Mouse (Mus musculus) left cerebral cortex, postnatal 14 days (tissue): ENCODE data around the gene Smg7. TPM values are rescaled to one million over a fixed set of nuclear protein-coding genes. Genes with fewer than 3 reads are reported as not detected.

ENCODE experiments used
- DNase-seq, 2 experiments: peaks; one replicate each; pipeline ENCODE4 v3.0.0; 2021 to 2022; ENCODE audit warnings: low spot score in 2 of 2, mixed read lengths in 1 of 2
- intact Hi-C: fragments of 180-260 bp; cut with DNase I; formaldehyde crosslinking; loops from one replicate; pipeline ENCODE4 v1.15.1; 2025
- total RNA-seq, 2 experiments: library from RNA; stranded (reverse); gene quantifications; 2 replicates each; pipeline ENCODE4 v1.2.3; 2021

Gene Smg7
- total RNA-seq, 2 experiments from 2014 or later, result 81.4 to 89.8 TPM

DNA sequence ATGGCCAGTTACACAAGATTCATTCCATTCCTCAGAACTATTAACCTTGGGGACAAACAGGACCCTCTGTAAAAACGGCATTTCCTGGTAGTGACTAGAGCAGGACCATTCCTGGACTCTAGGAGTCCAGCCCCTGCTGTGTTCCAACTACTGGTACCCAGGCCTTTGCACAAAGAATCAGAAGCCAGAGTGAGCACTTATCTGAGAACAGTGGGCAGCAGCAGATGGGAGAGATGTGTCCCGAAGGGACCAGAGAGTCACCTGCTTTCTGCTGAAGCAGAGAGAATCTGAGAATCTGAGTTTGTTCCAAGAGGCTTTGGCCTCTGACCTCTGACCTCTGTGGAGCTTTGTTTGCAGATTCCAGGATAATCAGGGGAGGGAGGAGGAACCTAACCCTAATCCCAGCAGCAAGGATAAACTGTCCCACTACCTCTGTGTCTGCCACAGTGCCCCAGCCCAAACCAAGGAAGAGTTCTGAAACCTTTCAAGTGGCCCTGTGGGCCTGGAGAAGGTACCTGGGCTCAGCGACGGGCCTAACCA lies 114.3 kb downstream of the Smg7 start:
- DNase-seq, result no peak

More for the DNA sequence above, 114.3 kb downstream of the Smg7 start:
- intact Hi-C loops, result no loop called here

Other genes starting within 250 kb of the Smg7 start
- gene Apobec4, start 152.1 kb downstream of the Smg7 start, total RNA-seq, result not detected
- 100 to 1,000 TPM; 103 to 105 TPM for gene Rgl1, start 136.3 kb downstream of the Smg7 start, total RNA-seq
- 100 to 1,000 TPM; 146 to 147 TPM for gene Arpc5, start 136.1 kb downstream of the Smg7 start, total RNA-seq
- 1 to 10 TPM; 3.4 to 3.9 TPM for gene Ncf2, start 102.5 kb downstream of the Smg7 start, total RNA-seq
- 100 to 1,000 TPM; 137 to 141 TPM for gene Nmnat2, start 52.3 kb upstream of the Smg7 start, total RNA-seq